Mouse (Mus musculus): Measurements from ENCODE around the gene Tmem150c. TPM values are rescaled to one million over a fixed set of nuclear protein-coding genes. Genes with fewer than 3 reads are reported as not detected.

Gene Tmem150c
- total RNA-seq, 4 experiments from 2014 or later = 37.1 to 49.5 (median 40.4) TPM

GRCm38 (mm10) chr5:100172104-100172503, 12.5 kb upstream of the Tmem150c start:
- DNase-seq (ENCODE audit: low spot score in 2 of 2) = no peak

GRCm38 (mm10) chr5:100166591-100167491, 7.2 kb upstream of the Tmem150c start:
- peak in 1 of 2 experiments; percentile 39 for DNase-seq (ENCODE audit: low spot score in 2 of 2)

DNA sequence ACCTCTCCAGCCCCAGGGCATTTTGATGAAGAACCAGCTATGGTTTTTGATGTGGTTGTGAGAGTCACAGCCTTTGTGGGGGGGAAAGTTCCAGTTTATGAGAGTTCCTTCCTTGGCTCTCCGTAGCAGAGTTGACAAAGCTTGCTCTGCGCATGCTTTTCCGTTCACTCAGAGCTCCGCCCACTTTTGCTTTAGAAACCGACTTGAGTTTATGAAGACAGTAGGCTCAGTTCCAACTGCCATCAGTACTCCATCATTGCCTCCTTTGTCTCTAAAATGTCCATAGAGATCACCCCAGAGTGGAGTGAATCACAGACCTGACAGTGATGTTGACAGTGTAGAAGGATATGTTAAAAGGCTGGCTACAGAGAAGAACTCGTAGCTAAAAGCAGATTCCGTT, 3.8 kb upstream of the Tmem150c start:
- no peak for DNase-seq (ENCODE audit: low spot score in 2 of 2)

DNA sequence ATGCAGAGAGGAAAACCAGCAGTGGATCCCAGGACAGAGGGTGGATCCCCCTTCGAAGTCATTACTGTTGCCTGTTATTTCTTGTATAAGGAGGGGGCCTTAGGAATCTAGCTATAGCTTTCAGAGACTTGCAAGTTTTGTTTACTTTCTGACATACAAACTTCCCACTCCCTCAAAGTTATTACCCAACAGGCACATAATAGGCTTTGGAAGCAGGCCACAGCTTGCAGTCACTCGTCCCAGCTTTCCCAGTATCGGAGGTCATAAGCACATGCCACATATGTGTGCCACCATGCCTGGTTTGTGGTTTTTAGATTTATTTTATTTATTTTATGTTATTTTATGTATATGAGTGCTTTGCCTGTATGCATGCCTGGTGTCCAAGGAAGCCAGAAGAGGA, 3.2 kb upstream of the Tmem150c start:
- DNase-seq (ENCODE audit: low spot score in 2 of 2) = no peak

DNA sequence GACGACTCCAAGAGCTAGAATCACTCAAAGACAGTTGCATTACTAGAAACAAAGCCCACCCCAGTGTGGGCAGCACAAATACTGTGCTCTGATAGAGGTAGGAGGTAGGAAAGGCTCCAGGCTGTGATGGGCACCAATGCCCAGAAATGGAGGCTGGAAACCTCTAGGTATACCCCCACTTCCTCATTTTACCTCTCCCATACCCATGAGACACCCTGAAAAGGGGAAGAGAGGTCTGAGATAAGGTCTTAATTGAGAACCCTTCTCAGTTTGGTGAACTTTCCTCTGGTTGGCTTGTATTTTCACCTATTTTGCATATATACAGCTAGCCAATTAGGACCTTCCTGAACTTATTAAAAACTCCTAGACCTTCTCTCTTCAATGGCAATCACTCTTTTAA, 2.4 kb upstream of the Tmem150c start:
- no peak for DNase-seq (ENCODE audit: low spot score in 2 of 2)

DNA sequence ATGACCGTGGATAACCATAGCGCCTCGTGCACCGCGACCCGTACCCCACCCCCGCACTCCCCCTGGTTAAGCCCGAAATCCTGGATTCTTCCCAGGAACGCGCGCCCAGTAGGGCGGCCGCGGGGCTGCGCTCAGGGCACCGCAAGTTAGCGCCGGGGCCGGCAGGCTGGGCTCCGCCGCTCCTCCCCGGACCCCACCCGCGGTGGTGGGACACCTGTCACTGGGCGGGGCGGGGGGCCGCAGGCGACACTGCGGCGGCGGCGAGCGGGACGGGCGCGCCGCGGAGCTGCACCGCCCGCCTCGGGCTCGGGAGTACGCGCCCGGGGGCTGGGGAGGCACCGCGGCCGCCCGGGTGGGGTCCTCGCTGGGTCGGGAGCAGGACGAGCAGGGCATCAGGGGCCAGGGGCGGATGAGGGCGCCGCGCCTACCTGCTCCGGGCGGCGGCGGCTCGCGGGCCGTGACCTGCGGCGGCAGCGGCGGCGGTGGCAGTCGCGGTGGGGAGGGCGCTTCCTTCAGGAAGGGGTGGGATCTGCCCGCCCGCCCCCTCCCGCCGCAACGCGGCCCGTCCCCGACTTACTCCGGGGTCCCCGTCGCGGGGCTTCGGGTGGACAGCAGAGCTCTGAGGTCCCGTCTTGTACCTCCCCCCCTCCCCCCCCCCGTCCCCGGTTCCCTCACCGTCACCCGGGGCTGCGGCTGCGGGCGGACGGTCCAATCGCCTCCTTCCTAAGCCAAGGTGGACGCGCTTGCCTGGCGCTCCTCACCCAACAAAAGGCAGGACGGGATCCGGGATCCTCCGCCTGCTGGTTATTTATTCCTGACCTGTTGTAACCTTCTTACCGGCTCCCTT, 594 bp downstream of the Tmem150c start:
- DNase-seq (ENCODE audit: low spot score in 2 of 2) = peak; percentile 18 to 25

DNA sequence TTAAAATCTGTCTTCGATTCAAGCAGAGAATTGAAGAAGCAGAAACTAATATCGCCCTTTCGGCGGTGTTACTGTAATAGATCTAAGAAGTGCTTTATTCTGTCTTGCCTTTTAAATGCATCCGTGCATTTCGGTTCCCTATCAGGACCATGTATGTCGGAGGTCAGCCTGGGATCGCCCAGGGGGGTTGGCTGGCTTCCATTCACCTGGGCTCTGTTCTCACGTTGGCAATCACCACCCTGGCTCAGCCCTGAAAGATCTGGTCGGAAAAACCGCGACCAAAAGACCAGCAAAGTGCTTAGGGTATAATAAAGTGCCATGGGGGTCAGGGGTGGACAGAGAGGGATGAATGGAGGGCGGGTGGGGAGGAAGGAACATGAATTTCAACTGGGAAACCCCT, 1.3 kb downstream of the Tmem150c start:
- no peak for DNase-seq (ENCODE audit: low spot score in 2 of 2)

GRCm38 (mm10) chr5:100155646-100156045, 4.0 kb downstream of the Tmem150c start:
- DNase-seq (ENCODE audit: low spot score in 2 of 2) = no peak

GRCm38 (mm10) chr5:100149967-100150366, 9.6 kb downstream of the Tmem150c start:
- no peak for DNase-seq (ENCODE audit: low spot score in 2 of 2)

DNA sequence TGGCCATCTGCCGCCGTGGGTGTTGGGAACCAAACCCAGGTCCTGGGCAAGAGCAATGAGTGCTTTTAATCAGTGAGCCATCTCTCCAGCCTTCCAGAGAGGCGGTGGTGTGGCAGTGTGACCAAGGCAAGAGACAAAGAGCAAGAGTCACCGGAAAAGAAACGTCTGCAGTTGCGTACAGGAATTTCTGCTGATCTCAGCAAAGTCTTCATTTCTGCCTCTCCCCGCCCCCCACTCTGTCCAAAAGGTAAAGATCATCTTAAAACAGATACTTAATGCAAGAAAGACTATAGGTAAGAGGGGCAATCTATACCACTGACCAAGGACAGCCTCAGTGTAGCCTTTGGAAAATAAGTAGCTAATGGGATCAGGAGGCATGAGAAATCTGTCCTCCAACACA, 14.8 kb downstream of the Tmem150c start:
- no peak for DNase-seq (ENCODE audit: low spot score in 2 of 2)

GRCm38 (mm10) chr5:100127283-100127682, 32.3 kb downstream of the Tmem150c start:
- DNase-seq (ENCODE audit: low spot score in 2 of 2) = no peak

DNA sequence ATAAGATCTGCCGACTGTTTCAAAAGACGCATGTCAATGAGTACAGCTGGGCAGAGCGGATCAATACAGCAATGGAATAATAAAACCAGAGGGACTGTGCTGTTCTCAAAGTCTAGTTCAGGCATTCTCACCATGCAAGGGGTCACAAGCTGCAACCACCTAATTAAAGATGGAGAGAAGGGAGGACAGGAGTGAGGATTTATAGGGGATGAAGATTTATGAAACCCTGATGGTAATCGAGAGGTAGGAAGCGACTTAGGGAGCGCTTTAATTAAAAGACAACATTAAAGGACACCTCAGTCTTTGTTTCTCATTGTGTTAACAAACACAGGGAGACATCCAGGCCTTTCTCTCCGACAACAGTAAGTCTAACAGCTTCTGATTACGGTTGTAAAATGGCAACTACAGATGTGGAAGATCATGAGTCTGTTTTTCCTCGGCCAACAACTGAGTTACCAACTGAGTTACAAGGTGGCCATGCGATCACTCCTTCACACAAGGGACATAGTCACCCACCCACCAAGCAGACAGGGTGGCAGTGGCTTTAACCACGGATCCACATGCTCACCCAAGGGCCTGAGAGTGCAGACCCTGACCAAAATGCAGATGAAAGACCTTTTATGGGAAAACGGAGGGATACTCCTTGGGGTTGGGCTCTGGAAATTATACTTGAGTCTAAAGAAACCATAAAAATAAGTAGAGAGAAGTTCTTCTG, 34.0 kb downstream of the Tmem150c start:
- DNase-seq (ENCODE audit: low spot score in 2 of 2) = no peak

DNA sequence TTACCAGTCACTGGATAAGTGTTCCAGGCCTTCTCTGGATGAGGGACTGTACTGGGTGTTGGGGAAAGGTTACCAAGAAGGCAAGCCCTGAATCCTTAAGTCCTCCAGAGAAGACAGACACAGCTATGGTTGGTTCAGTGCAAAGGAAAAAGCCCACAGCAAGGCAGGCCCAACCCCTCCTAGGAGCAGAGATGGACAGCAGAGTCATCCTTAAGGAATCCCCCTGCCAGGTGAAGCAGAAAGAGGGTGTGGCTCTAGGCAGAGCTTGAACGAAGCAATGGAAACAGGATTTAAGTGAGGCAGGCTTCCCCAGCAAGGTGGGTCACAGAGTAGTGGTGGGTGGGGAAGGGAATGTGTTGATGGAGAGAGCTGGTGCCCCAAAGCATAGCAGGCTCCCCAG, 35.1 kb downstream of the Tmem150c start:
- DNase-seq (ENCODE audit: low spot score in 2 of 2) = no peak

GRCm38 (mm10) chr5:100123283-100123682, 36.3 kb downstream of the Tmem150c start:
- DNase-seq (ENCODE audit: low spot score in 2 of 2) = no peak

- no peak for DNase-seq (ENCODE audit: low spot score in 2 of 2)
Observed at GRCm38 (mm10) chr5:100121170-100121569, 38.4 kb downstream of the Tmem150c start.

DNA sequence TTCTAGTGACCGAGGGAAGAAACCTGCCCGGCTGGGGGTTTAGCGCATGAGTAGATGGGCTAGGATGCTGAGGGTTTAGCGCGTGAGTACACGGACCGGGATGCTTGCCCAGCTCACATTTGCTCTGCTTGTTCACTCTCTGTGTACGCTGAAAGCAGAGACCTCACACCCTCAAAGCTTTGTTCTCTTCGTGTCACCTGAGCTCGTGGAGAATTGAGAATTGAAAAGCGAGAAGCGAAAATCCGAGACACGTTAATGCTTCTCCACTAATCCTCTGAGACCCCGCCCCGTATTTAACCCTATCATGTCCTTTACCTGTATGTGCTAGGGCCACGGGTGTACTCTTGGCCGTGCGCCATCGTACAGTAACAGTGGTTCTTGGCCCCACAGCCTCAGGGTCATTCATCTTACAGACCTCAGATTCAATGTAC, 38.9 kb downstream of the Tmem150c start:
- no peak for DNase-seq (ENCODE audit: low spot score in 2 of 2)

DNA sequence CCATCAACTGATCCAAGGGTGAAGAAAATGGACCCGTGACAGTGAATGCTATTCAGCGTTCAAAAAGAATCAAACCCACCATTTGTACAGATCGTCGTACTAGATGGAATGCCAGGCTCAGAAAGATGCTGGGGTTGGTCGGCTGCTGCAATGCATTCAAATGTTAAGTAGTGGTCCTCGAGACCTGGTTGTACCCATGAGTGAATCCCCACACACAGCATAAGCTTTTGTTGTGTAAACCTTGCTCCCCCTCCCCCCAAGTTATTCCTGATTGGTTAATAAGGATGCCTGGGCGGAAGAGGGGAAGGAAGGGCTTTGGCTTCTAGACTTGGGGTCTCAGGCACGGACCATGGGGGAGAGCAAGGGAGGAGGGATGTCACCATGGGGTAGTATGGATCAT, 40.3 kb downstream of the Tmem150c start:
- no peak for DNase-seq (ENCODE audit: low spot score in 2 of 2)

DNA sequence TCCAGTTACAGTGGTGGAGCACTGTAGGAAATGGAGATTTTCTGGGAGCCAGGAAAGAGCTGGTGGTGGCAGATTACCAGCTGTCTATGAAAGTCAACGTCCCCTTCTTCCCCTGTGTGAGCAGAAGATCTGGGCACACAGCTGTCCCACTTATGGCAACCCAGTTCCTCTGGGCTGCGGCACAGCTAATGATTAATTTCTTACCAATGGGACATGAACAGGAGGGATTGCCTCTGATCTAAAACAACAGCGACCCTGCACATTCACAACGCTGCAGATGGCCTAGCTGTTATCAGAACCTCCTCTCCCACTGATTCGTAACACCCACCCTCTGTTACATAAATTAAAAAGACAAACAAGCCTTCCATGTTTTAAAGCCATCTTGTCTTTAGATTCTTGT, 46.2 kb downstream of the Tmem150c start:
- DNase-seq (ENCODE audit: low spot score in 2 of 2) = no peak

- no peak for DNase-seq (ENCODE audit: low spot score in 2 of 2)
Observed at GRCm38 (mm10) chr5:100110581-100110980, 49.0 kb downstream of the Tmem150c start.

DNA sequence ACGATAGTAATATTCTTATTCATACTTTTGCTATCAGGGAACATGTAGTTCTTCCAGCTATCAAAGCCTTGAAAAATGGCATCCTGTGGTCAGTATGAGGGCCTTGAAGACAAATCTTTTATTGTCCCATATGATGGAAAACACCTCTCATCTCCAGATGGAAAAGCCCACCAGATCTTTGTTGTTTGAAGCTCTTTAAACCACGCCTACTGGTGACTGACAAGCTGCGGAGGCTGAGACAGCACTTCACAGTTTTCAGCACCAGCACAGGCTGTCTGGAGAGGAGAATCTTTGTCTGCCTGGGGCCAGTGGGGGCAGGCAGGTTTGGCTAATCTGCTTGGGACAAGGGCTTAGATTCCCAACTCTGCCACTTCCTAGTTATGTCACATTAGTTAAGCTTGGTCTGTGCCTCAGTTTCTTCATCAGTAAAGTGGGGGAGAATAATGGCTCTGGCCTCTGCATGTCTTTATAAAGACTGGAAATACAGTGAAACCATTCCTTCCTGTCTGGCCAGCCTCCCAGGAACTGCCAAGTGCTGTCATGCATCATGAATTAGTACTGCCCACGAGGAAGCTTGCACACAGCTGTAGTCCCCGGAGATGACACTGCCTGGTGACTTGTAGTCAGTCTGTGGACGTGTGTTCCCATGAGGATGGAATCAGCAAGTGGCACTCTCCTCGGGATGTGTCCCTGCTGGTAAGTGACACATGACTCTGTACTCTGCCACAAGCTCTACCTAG, 49.9 kb downstream of the Tmem150c start:
- peak in 1 of 2 experiments; percentile 37 for DNase-seq (ENCODE audit: low spot score in 2 of 2)

DNA sequence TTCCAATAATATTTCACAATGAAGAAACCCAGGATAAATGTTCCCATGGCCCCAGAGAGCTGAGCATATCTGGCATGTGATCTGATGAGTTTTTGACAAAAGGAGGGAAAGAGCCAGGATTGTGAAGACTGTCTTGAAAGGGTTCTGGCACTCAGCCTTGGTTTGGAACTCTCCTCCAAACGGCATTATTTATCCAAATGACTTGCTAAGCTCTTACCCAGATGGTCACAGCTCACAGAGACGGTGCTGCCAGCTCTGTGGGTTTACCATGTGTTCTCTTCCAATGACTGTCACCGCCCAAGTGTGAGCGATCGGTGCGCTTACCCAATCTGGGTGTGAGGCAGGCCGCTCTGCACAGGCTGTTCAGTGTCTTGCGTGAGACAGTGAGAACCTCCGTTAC, 50.7 kb downstream of the Tmem150c start:
- DNase-seq (ENCODE audit: low spot score in 2 of 2) = peak in 1 of 2 experiments; percentile 79

Measured in left cerebral cortex, adult 8-10 months (tissue).